Mouse (Mus musculus) 3134 (cell line): Measurements from ENCODE around the gene Tmem59.

Experiments
- DNase-seq: peaks from one replicate; pipeline ENCODE4 v3.0.0-alpha.2; 2011; ENCODE audit warnings: low spot score; ENCODE audit not compliant: insufficient read length; ENCODE audit errors: extremely low read depth

Tmem59 gene

GRCm38 (mm10) chr4:107179561-107179960 lies 1.4 kb downstream of the Tmem59 start:
- DNase-seq = no peak

DNA sequence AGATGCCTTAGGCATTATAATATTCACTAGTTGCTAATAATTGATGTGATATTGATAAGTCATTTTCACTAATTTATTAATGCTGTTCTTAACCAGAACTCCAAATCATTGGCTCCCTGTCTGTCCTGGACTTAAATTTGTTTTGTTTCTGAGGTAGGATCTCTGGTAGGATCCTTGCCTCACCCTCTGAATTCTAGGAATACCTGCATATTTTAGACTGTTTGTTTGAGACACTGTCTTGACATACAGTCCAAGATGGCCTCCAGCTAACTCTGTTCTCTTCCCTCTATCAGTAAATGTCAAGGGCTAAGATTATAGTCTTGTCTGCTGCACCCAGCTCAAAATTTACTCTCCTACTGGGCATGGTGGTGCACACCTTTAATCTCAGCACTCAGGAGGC lies 2.5 kb downstream of the Tmem59 start:
- no peak for DNase-seq

- DNase-seq = no peak
Measured at GRCm38 (mm10) chr4:107181866-107182265, 3.7 kb downstream of the Tmem59 start.

DNA sequence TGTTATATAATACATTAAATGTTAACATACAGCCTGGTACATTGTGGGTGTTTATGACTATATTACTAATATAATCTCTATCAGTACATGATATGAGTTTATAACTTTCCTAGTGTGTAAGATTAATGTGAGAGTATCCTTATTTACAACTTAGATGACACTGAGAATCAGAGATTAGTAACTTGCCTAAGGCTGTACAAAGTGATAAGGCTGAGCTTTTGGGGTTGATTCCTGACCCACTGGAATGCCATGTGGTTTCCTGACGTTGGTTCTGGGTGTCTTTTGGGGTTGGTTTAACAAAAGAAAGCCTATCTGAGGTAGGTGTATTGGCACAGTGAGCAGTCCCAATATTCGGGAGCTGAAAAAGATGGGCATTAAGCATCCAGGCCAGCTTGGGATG lies 4.6 kb downstream of the Tmem59 start:
- DNase-seq = no peak

GRCm38 (mm10) chr4:107183203-107183602 lies 5.0 kb downstream of the Tmem59 start:
- no peak for DNase-seq

GRCm38 (mm10) chr4:107185703-107186102 lies 7.5 kb downstream of the Tmem59 start:
- DNase-seq = no peak

DNA sequence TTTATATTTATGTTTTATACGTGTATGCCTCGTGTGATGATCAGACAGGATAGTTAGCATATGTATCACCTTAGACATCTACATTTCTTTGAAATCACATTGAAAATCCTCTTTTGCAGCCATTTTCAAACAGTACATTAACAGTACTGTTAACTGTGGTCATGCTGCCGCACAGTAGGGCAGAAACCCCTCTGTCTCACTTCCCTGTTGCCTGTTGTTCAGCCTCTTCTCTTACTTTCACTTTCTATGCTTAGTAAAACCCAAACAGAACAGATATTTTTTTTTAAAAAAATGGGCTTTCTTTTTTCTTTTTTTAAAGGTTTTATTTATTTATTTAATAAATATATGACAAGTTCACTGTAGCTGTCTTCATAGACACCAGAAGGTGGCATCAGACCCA lies 15.6 kb downstream of the Tmem59 start:
- no peak for DNase-seq

- no peak for DNase-seq
Measured at GRCm38 (mm10) chr4:107196454-107196853, 18.3 kb downstream of the Tmem59 start.

GRCm38 (mm10) chr4:107198072-107198471 lies 19.9 kb downstream of the Tmem59 start:
- DNase-seq = no peak

DNA sequence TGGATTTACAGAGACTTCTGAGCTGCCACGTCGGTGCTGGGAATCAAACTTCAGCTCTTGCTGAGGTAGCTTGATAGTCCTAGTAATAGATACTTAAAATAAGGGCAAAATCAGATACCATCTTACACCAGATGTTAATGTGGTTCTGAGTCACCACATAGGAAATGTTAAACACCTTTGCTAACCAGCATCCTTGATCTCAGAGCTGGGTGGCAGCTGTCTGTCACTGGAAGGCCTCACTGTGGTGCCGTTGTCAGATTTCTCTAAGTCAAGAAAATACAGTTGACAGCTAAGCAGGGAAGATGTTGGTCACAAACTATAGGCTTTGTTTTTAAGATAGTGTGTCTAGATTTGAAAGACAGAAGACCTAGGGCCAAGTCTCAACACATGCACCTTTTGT lies 23.6 kb downstream of the Tmem59 start:
- DNase-seq = no peak

DNA sequence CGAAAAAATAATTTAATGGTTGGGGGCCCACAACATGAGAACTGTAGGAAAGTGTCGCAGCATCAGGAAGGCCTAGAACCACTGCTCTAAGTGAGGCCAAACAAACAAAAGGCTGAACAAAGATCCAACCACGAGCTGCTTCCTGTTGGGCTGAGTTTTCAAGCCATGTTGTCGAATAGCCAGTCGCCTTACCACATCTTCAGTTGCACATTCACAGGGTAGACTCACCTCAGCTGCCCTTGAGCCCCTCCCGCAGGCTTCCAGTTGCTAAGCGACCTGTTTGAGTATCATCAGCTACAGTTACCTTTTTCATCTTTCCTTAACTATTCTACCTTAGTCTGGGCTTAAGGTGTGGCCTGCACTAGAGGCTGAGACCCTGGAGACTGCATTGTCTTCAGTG lies 24.8 kb downstream of the Tmem59 start:
- DNase-seq = no peak

DNA sequence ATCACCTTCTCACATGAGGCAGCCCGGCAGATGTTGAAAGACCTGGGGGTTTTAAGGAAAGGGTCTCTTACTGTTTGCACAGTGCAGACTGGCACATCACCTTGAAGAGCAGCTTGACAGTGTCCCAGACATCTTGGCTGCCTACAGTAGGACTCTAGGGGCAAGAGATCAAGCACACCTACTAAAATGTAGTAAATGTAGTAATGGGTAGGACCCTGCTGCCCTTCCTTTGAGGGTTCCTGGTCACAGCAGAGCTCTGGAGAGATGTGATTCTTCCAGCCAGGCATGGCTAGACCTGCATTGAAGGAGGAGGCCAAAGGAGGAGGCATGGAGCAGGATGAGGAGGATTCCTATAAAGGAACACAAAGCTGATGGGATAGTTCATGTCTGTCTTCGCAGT lies 28.8 kb downstream of the Tmem59 start:
- no peak for DNase-seq

GRCm38 (mm10) chr4:107208880-107209279 lies 30.7 kb downstream of the Tmem59 start, which contains the start of gene Ldlrad1:
Gene Ldlrad1, plus strand, starts transcription at chr4:107209180.
- DNase-seq = no peak

GRCm38 (mm10) chr4:107210483-107211097 lies 32.4 kb downstream of the Tmem59 start:
- DNase-seq = no peak

DNA sequence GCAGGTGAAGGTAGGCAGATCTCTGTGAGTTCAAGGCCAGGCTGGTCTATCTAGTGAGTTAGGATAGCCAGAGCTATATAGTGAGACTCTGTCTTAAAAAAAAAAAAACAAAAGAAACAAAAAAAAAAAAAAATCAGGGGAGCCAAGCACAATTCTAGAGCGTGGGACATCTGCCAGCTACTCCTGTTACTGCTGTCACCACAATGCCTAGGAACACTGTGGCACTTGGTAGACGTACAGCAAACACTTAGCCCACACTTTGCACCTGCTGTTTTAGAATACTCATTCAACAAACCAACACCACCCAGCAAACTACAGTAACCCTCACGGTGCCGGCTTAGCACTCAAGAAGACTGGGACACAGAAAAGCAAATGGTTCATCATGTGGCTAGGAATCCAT lies 33.3 kb downstream of the Tmem59 start:
- DNase-seq = no peak

- DNase-seq = no peak
Measured at GRCm38 (mm10) chr4:107211936-107212335, 33.7 kb downstream of the Tmem59 start.

- no peak for DNase-seq
Measured at GRCm38 (mm10) chr4:107213279-107214011, 35.2 kb downstream of the Tmem59 start.

DNA sequence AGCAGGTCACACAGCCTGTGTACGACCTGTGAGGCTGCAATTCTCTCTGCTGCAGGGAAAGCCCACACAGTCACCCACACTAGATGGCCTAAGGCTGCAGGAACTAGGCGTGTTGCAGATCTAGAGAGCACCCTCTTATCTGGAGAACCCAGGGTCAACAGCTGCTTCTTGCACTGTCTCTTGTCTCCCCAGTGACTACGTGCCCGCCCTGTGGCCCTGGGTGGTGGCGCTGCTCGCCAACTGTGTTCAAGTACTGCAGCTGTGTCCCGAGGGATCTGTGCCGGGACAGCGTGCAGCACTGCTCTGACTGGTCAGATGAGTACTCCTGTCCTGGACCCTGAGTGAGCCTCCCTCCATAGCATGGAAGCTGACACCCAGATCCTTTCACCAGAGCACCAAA lies 39.4 kb downstream of the Tmem59 start:
- no peak for DNase-seq

DNA sequence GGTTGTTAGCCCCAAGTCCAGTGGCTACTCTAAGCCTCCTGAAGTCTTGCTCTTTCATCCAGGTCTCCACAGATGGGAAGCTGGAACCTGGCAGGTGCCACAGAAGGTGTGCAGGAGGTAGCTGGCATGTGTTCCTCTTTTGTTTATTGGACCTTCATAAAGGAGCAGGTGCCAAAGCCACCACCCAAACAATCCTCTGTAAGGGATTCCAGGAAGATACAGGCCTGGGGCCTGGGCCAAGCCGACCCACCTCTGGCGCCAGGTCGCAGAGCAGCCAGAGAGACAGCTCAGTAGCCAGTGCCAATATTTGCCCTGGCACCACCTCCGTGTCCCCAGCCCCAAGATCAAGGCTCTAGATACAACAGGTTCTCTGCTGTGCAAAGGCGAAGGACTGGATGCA lies 43.3 kb downstream of the Tmem59 start:
- no peak for DNase-seq

DNA sequence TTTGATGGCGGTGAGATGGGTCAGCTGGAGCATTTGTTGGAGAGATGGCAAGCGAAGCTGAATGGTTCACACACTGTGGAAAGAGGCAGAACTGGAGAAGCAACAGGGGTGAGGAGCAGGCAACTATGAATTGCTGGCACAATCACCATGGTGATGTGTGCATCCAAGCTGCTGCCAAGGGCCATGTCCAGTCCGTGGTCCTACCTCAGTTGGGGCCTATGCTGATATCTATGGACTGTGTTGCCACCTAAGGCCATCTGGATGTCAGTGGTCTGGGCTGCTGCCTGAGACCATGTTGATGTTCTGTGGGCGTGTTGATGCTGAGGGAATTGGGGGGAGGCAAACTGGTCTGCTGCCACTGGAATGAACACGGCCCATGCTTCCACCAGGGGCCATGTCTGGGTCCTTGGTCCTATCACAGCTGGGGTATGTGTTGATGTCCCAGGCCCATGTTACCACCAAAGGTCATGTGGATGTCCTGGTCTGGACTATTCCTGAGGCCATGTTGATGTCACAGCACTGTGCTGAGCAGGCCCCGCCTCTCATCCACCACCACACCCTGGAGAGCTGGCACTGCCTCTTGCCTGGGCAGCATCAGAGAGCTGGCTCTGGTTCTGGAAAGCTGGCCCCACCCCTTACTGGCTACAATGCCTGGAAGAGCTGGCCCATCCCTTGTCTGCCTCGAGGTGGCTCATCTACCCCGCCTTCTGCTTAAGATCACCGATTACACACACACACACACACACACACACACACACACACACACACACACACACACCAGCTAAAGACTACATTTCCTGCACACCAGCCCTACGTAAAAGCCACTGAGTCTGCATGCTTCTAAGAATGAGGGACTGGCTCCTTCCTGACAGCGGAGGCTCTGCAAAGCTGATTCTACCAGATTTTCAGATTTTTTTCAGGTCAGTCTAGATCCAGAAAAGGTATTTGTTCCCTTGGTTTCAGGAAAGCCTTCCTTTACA lies 45.3 kb downstream of the Tmem59 start:
- DNase-seq = peak; percentile 64

DNA sequence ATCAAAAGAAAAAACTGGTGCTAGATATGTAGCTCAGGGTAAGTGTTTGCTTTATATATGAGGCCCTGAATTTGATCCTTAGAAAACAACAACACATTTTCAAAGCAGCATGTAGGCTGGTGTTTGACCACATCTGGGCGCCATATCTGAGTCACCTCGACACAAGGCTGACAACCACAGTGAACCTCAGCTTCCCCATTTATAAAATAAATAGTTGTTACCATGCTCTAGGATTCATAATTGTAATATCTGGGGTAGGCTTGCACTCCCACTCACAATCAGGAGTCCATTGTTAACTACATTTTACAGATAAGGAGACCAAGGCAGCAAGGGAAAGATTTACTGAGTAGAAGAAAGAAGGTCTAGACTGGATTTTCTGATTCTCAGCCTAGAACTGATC lies 48.1 kb downstream of the Tmem59 start:
- no peak for DNase-seq
